Mouse (Mus musculus) testis, postnatal 14 days (tissue): Measurements from ENCODE around the gene Olfr1256.

Experiments
- DNase-seq: peaks from one replicate; pipeline ENCODE4 v3.0.0; 2021; ENCODE audit warnings: low spot score

Gene Olfr1256

GRCm38 (mm10) chr2:89841455-89841854 is at the start of gene Olfr1256:
Gene Olfr1256, minus strand, starts transcription at chr2:89841555.
- no peak for DNase-seq

- DNase-seq = no peak
These were observed 36.8 kb upstream of the Olfr1256 start, which contains the start of gene Olfr1257 for GRCm38 (mm10) chr2:89878137-89878536. Gene Olfr1257, plus strand, starts transcription at chr2:89878437.

GRCm38 (mm10) chr2:89849230-89849629 is 7.9 kb upstream of the Olfr1256 start:
- no peak for DNase-seq

- DNase-seq = no peak
These were observed 6.8 kb upstream of the Olfr1256 start, which contains the start of gene Olfr48 for GRCm38 (mm10) chr2:89848105-89848504. Gene Olfr48, minus strand, starts transcription at chr2:89848205.

- DNase-seq = no peak
These were observed 21.1 kb downstream of the Olfr1256 start for GRCm38 (mm10) chr2:89820216-89820615.

- DNase-seq = no peak
These were observed 29.6 kb downstream of the Olfr1256 start, which contains the start of gene Olfr1255 for GRCm38 (mm10) chr2:89811751-89812150. Gene Olfr1255, plus strand, starts transcription at chr2:89812051.

- no peak for DNase-seq
These were observed 30.6 kb downstream of the Olfr1256 start for GRCm38 (mm10) chr2:89810751-89811150.

GRCm38 (mm10) chr2:89799583-89799982 is 41.8 kb downstream of the Olfr1256 start:
- no peak for DNase-seq

- no peak for DNase-seq
These were observed 47.8 kb downstream of the Olfr1256 start, which contains the start of gene Olfr1254 for GRCm38 (mm10) chr2:89793519-89793918. Gene Olfr1254, minus strand, starts transcription at chr2:89793619.
